Comparison of ENCODE assay signal across 9 mouse cellular contexts in the genomic region with DNA sequence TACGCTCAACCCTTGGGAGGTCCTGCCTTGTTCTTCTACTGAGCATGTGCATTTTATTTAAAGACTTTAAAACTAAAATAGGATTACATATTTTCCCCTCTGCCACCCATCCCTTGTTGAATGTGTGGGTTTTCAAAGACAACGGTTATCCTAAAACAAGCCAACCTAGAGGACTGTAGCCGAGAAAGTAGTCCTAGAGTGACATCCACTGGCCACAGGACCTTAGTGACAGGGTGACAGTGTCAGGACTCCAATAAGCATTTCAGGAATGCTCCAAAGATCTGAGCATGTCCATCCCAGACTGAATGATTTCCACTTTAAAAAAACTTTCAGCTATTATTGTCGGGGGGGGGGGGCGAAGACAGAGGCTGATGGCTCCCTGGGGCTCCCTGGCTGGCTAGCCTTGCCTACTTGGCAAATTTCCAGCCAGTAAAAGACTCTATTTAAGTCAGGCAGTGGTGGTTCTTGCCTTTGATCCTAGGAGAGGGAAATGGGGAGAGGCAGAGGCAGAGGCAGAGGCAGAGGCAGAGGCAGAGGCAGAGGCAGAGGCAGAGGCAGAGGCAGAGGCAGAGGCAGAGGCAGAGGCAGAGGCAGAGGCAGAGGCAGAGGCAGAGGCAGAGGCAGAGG. TPM values are rescaled to one million over a fixed set of nuclear protein-coding genes. Genes with fewer than 3 reads are reported as not detected.
DNase-seq lines count a peak whose midpoint lies in the region; ATAC-seq and TF ChIP-seq lines count a peak whose summit lies in the region.
"Had no signal": no experiment of that assay in that cellular context is flagged by ENCODE, and none has a peak within 500 bp of the region (broad histone marks: within the 10 kb centered on the region; RNA-seq: fewer than 3 reads in every experiment).

No protein-coding gene starts in this region.

- no peak for TF ChIP-seq POLR2A in CH12.LX (IDR thresholded peaks at IDR 0.05; ENCODE audit: low read depth, low read length)
- TF ChIP-seq POLR2A in thymus, adult 2 months (IDR thresholded peaks at IDR 0.05; ENCODE audit: control insufficient read depth, extremely low read depth, insufficient read depth, low read length, poor library complexity) = no peak

- no peaks in the 10 kb centered on the region for H3K79me2 ChIP-seq in CH12.LX (replicated peaks; ENCODE audit: control insufficient read depth, extremely low read depth, insufficient read depth, poor library complexity, severe bottlenecking)

- H3K4me2 ChIP-seq in hindbrain, embryonic 12.5 days (replicated peaks) = no peak overlapping the region
- no peak overlapping the region for H3K4me2 ChIP-seq in CH12.LX (ENCODE audit: insufficient read depth, low read depth, poor library complexity, severe bottlenecking)

- ATAC-seq in hindbrain, embryonic 12.5 days (ENCODE audit: low FRiP score) = peak; percentile 63; the same call in 1 of the 2 replicates

- no peaks in the 10 kb centered on the region for H3K9me3 ChIP-seq in hindbrain, embryonic 12.5 days (replicated peaks)
- no peaks in the 10 kb centered on the region for H3K9me3 ChIP-seq in hindbrain, embryonic 10.5 days
- H3K9me3 ChIP-seq in CH12.LX (replicated peaks; ENCODE audit: low read length) = no peaks in the 10 kb centered on the region

- H3K4me3 ChIP-seq in hindbrain, embryonic 12.5 days = no peak overlapping the region
- no peak overlapping the region for H3K4me3 ChIP-seq in hindbrain, embryonic 10.5 days
- H3K4me3 ChIP-seq in CH12.LX (replicated peaks in 1 of 3; ENCODE audit: low read depth in 2 of 3, low read length in 2 of 3, poor library complexity in 1 of 3) = no peak overlapping the region
- H3K4me3 ChIP-seq in thymus, adult 2 months (ENCODE audit: control insufficient read depth, insufficient read depth, low read length) = no peak overlapping the region
- H3K4me3 ChIP-seq: erythroblast, embryonic 14.5 days had no signal

- peak; percentile 93 for TF ChIP-seq RAD21 in CH12.LX (IDR thresholded peaks at IDR 0.05; ENCODE audit: low read depth, low read length)

- no peak for TF ChIP-seq EP300 in CH12.LX (IDR thresholded peaks at IDR 0.05; ENCODE audit: low read length)

- TF ChIP-seq CTCF in CH12.LX (conservative IDR thresholded peaks at IDR 0.05 in 1 of 2, IDR thresholded peaks at IDR 0.05 in 1 of 2; ENCODE audit: low read depth in 2 of 2, low read length in 2 of 2) = peak; percentile 30 to 88; a peak in 3 of 4 replicates
- no peak for TF ChIP-seq CTCF in thymus, adult 2 months (IDR thresholded peaks at IDR 0.05; ENCODE audit: borderline replicate concordance, control insufficient read depth, extremely low read depth, insufficient read depth, low read length, poor library complexity)

- no peak overlapping the region for H3K27ac ChIP-seq in hindbrain, embryonic 12.5 days
- H3K27ac ChIP-seq in hindbrain, embryonic 10.5 days = no peak overlapping the region
- no peak overlapping the region for H3K27ac ChIP-seq in CH12.LX (ENCODE audit: insufficient read depth, low read depth)
- H3K27ac ChIP-seq in thymus, adult 2 months (ENCODE audit: control insufficient read depth, insufficient read depth, low read length) = no peak overlapping the region

- H3K27me3 ChIP-seq in hindbrain, embryonic 12.5 days = peaks cover under 1% of the 10 kb centered on the region; the same call in 1 of the 2 replicates
- H3K27me3 ChIP-seq in hindbrain, embryonic 10.5 days (ENCODE audit: insufficient read depth, poor library complexity, severe bottlenecking) = 0 out of 2 replicates have a peak, but pooled peaks cover 2% of the 10 kb centered on the region
- no peaks in the 10 kb centered on the region for H3K27me3 ChIP-seq in CH12.LX (replicated peaks)
- H3K27me3 ChIP-seq in thymus, adult 2 months (ENCODE audit: control insufficient read depth, insufficient read depth, low read length) = no peaks in the 10 kb centered on the region

- dilution Hi-C loops in CH12.LX (cut with MboI; ENCODE audit: extremely low pct_ligation_motif_present, extremely low pct_unique_long_range_greater_than_20kb, low sequenced_read_pairs) = no loop called here

- H3K4me1 ChIP-seq in hindbrain, embryonic 12.5 days = no peaks in the 10 kb centered on the region
- H3K4me1 ChIP-seq in hindbrain, embryonic 10.5 days (replicated peaks) = no peaks in the 10 kb centered on the region
- peaks cover 0 to 20% of the 10 kb centered on the region in 2 experiments; a peak in 2 of 4 replicates for H3K4me1 ChIP-seq in CH12.LX (ENCODE audit: control insufficient read depth in 1 of 2, insufficient read depth in 2 of 2)
- no peaks in the 10 kb centered on the region for H3K4me1 ChIP-seq in thymus, adult 2 months (replicated peaks; ENCODE audit: control insufficient read depth, insufficient read depth, low read length)

- no peaks in the 10 kb centered on the region for H3K36me3 ChIP-seq in hindbrain, embryonic 12.5 days
- no peaks in the 10 kb centered on the region for H3K36me3 ChIP-seq in hindbrain, embryonic 10.5 days
- H3K36me3 ChIP-seq in CH12.LX (replicated peaks in 1 of 2; ENCODE audit: control insufficient read depth in 1 of 2, insufficient read depth in 1 of 2, low read length in 1 of 2) = no peaks in the 10 kb centered on the region
- H3K36me3 ChIP-seq in thymus, adult 2 months (ENCODE audit: control insufficient read depth, insufficient read depth, low read length) = no peaks in the 10 kb centered on the region

- WGBS in hindbrain, embryonic 12.5 days = 54% methylated on average over 5 of the region's 5 CpGs
- 61% methylated on average over 5 of the region's 5 CpGs for WGBS in hindbrain, embryonic 10.5 days
- WGBS in thymus, adult 2 months = 61% methylated on average over 5 of the region's 5 CpGs

- H3K9ac ChIP-seq in hindbrain, embryonic 12.5 days = no peak overlapping the region
- no peak overlapping the region for H3K9ac ChIP-seq in CH12.LX (ENCODE audit: insufficient read depth, low read depth)

- in situ Hi-C loops in CH12.LX (cut with MboI; ENCODE audit: low pct_ligation_motif_present, low pct_unique_long_range_greater_than_20kb, low sequenced_read_pairs) = loop anchor here (5.0 kb wide), 2 partner anchors 53 to 213 kb away; no protein-coding TSS in a partner anchor

- no peak for DNase-seq in hindbrain, embryonic 10.5 days (ENCODE audit: low spot score)
- peak; percentile 34 for DNase-seq in CH12.LX (ENCODE audit: extremely low read depth)
- DNase-seq in brain, adult 2 months (ENCODE audit: low read depth, low spot score) = peak; percentile 22
- peak; percentile 5 for DNase-seq in lung, postnatal 14 days
- no peak for DNase-seq in thymus, adult 2 months
- DNase-seq in thymus, postnatal 25 days = no peak
- DNase-seq in urinary bladder, postnatal 10 days (ENCODE audit: low spot score) = no peak

TF ChIP-seq in CH12.LX, 34 proteins besides CTCF, POLR2A, EP300 and RAD21:
- no peak for TF ChIP-seq CHD1 (IDR thresholded peaks at IDR 0.05; ENCODE audit: low read depth, low read length)
- TF ChIP-seq USF1 (IDR thresholded peaks at IDR 0.05; ENCODE audit: low read depth, low read length) = no peak
- peak; percentile 85 for TF ChIP-seq SMC3 (IDR thresholded peaks at IDR 0.05; ENCODE audit: low read depth, low read length)
- peak; percentile 30; the same call in 1 of the 2 replicates for TF ChIP-seq ZC3H11A (IDR thresholded peaks at IDR 0.05; ENCODE audit: low read depth, low read length)
- no peak for TF ChIP-seq NRF1 (IDR thresholded peaks at IDR 0.05; ENCODE audit: low read depth, low read length)
- TF ChIP-seq ZMIZ1 (IDR thresholded peaks at IDR 0.05; ENCODE audit: low read depth, low read length) = no peak

RNA-seq across cellular contexts. Expression of gene Mfsd1, which starts 17.7 kb away (rescaled TPM):
- 56.0 and 57.1 TPM in 2 replicates for polyA plus RNA-seq in hindbrain, embryonic 12.5 days (2016; fragmentation: Nextera tagmentation; extraction: Ambion mirVana)
- 54.4 and 62.7 TPM in 2 replicates for polyA plus RNA-seq in hindbrain, embryonic 10.5 days (2016; fragmentation: Nextera tagmentation; extraction: Ambion mirVana)
- total RNA-seq in CH12.LX (2012; rRNA removed) (44.3 and 50.3 TPM in 2 replicates), CH12.LX (2014; rRNA removed) (56.8 and 68.7 TPM in 2 replicates)
- 82.2 and 95.7 TPM in 2 replicates for polyA plus RNA-seq in CH12.LX (2012; ENCODE audit: insufficient read length, low read depth)
- polyA plus RNA-seq in thymus, adult 2 months (2012; rRNA removed) = 33.2 and 35.3 TPM in 2 replicates

RNA-seq across cellular contexts. Expression of gene Rarres1, which starts 49.5 kb away (rescaled TPM):
- 1.3 and 1.6 TPM in 2 replicates for polyA plus RNA-seq in hindbrain, embryonic 12.5 days (2016; fragmentation: Nextera tagmentation; extraction: Ambion mirVana)
- 1.5 and 2.9 TPM in 2 replicates for polyA plus RNA-seq in hindbrain, embryonic 10.5 days (2016; fragmentation: Nextera tagmentation; extraction: Ambion mirVana)
- total RNA-seq in CH12.LX (2012; rRNA removed) (0.08 TPM in 1 of 2 replicates, not detected in the other), CH12.LX (2014; rRNA removed) (0.24 and 0.34 TPM in 2 replicates)
- 0.42 TPM in 1 of 2 replicates, not detected in the other for polyA plus RNA-seq in CH12.LX (2012; ENCODE audit: insufficient read length, low read depth)
- 2.8 and 3.0 TPM in 2 replicates for polyA plus RNA-seq in thymus, adult 2 months (2012; rRNA removed)

Comparison
In these comparisons a context has a peak if more than half of its experiments do, and no peak if none do; other contexts are left out.
1. DNase-seq: peak in CH12.LX (single experiment), brain, adult 2 months (single experiment) and lung, postnatal 14 days (single experiment); none in hindbrain, embryonic 10.5 days (single experiment), thymus, adult 2 months (single experiment), thymus, postnatal 25 days (single experiment) and urinary bladder, postnatal 10 days (single experiment).